Mouse (Mus musculus): ENCODE measurements at regions not wholly inside any gene's neighbourhood (a gene's known extent, or its start where the extent isn't known, plus 50 kb on each side); places are given as distances from the start of the nearest gene placed in this dataset.
"Not testable (repeated sequence)": the region's sequence is repeated elsewhere in the genome, so short reads cannot be mapped to it uniquely, and the experiment has no call there.

DNA sequence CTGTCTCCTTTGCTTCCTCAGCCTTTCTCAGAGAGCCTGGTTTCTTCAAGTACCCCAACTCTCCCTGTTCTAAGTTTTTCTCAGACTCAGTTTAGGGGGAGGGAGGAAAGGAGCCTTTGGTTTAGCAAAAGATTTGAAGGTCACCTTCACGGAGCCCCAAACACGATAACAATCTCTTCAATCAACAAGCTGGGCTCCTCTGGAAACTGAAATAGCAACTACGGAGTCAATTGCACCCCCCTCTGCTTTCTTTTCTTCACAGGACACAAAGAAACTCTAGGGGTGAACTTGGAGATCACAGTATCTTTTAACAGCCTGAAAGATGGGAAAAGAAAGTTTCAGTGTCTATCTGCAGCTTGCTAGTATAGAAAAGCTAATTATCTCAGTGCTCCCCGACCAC lies 151.4 kb upstream of the 1700012A03Rik start:
- no peak for DNase-seq (ENCODE audit: low spot score in 2 of 2)

DNA sequence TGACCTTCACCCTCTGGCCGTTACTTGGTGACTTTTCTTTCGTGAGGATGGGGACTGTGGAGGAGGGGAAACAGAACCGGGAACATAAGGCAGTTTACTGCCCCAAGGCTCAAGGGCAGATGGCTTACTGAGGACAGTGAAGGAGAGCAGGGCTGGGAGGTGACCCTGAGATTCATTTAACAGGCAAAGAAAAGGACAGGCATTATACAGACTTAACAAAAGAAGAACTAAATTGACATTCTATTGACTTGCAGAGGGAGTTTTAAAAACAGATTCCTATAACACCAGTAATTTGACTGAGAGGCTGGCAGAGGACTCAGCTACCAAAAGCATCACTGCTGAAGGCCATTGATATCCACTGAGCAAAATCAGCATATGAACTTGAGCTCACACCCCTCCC lies 153.0 kb upstream of the 1700012A03Rik start:
- DNase-seq (ENCODE audit: low spot score in 2 of 2) = no peak

DNA sequence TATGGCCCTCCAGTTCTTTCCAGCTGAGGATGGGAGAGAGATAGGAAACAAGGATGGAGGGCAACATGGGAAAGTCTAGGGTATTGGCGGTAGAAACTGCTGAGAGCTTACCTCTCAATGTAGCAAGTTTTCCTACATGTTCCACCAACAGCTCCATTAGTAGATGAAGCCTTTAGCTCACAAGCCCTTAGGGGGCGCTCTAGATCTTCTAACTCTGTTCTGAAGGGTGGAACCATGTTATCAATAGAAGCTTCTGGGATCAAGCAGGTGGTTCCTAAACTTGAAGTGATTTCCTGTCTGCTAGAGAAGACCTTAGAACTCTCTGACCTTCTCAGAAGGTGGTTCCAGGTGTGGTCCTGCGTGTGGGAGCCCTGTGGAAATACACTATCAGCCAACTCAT lies 154.2 kb upstream of the 1700012A03Rik start:
- no peak for DNase-seq (ENCODE audit: low spot score in 2 of 2)

DNA sequence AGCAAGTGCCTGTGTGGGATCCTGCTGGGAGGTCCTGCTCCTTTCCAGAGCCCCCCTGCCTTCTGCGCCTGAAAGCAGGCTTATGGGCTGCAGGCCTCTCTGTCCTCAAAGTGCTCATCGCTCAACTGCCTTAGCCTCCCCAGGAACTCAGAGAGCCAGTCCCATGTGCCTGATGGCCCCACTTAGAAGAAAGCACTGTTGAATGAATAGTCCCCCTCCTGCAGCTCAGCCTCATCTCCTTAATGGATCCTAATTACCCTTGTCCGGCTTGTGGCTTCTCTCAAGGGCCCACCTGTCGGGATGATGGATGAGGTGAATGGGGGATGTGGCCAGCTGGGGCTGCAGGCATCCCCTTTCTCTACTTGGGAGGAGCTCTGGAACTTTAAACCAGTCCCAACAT lies 163.1 kb upstream of the 1700012A03Rik start:
- no peak for DNase-seq (ENCODE audit: low spot score in 2 of 2)

DNA sequence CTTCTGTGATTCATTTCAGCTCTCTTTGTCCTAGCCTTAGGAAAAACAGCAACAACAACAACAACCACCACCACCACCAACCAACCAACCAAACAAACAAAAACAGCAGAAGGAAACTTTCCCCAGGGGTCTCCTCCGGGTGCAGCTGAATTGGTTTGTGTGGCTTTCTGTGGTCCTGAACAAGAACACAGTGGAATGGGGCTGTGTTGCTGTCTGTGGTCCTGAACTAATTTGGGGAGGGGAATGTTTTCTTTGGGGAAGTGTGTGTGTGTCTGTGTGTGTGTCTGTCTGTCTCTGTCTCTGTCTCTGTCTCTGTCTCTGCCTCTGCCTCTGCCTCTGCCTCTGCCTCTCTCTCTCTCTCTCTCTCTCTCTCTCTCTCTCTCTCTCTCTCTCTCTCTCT lies 164.8 kb upstream of the 1700012A03Rik start:
- not testable (repeated sequence) for DNase-seq (ENCODE audit: low spot score in 2 of 2)

DNA sequence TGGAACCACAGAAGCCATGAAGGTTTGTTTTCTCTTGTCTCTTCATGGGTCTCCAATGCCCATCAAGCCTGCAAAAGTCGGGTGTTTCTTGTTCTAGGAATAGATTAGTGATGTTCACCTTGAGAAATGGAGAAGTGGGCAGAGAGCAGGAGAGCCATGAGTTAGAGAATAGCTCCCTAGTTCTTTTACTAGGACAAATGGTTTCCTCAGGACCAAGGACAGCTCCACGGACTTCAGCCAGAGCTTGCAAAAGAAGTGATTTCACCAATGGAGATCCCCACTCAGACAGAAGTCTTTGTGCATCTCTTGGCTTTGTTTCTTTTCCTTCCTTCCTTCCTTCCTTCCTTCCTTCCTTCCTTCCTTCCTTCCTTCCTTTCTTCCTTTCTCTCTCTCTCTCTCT lies 166.3 kb upstream of the 1700012A03Rik start:
- no peak for DNase-seq (ENCODE audit: low spot score in 2 of 2)

DNA sequence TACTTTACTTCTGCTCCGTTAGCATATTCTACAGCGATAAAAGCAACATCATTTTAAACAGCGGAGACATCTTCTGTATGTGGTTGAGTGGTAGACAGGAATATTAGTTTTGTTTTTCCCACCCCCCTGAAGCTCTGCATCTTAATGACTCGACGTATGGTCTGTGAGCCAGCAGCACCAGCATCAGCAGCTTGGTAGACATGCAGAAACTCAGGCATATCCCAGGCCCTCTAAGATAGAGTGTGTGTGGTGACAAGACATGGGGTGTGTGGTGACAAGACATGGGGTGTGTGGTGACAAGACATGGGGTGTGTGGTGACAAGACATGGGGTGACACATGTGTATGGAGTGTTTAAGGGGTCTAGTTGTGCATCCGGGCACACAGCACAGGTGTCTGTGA lies 175.4 kb upstream of the 1700012A03Rik start:
- DNase-seq (ENCODE audit: low spot score in 2 of 2) = no peak

DNA sequence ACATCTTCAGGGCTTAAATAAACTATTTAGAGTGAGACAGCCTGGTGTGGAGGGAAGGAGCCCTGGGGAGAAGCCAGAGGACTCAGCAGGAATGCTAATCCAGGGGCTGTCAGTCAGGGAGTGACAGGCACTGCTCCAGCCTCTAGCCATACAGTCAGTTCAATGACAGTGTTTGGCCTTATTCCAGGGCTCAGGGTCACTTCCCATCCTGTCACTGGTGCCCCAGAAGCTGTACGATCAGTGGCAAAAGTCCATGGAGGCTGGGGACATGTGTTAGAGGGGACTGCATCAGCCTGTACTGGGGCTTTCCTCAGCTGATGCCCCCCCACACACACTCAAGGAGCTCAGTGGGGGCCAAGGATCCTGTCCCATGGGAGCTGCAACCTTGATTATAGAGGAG lies 176.1 kb upstream of the 1700012A03Rik start:
- no peak for DNase-seq (ENCODE audit: low spot score in 2 of 2)

DNA sequence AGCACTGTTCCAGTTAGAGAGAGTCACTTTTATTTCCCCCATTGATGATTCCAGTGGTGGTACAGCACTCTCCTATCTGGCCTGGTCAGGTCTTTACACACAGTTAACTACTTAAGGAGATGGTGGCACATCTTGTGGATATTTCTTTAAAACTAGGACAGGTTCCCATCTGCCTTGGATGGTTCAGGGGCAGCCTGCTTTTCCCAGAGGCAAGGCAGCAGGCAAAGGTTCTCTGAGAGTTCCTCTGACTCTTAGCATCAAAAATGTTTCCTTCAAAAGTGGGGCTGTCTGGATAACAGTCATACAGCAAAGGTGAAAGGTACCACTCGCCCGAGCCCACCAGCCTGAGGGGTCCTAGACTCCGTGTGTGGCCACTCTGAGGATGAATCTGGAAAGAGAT lies 178.3 kb upstream of the 1700012A03Rik start:
- DNase-seq (ENCODE audit: low spot score in 2 of 2) = no peak

DNA sequence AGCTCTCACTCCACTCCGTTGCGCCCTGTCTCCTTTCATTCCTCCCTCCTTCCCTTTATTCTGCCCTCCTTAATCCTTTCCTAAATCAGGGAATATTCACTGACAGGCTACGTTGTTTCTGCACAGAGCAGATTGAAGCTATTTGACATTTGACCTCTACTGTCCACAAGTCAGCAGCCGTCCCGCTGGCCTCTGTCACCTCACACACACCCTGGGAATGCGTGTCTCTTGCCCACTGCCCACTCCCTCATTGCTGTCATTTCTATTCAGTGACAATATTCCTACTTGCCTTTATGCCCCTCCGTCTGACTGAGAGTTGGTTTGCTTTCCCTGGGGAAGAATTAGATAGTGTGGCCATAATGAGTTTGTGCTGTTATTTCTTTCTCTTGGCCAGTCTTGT lies 188.1 kb upstream of the 1700012A03Rik start:
- no peak for DNase-seq (ENCODE audit: low spot score in 2 of 2)

DNA sequence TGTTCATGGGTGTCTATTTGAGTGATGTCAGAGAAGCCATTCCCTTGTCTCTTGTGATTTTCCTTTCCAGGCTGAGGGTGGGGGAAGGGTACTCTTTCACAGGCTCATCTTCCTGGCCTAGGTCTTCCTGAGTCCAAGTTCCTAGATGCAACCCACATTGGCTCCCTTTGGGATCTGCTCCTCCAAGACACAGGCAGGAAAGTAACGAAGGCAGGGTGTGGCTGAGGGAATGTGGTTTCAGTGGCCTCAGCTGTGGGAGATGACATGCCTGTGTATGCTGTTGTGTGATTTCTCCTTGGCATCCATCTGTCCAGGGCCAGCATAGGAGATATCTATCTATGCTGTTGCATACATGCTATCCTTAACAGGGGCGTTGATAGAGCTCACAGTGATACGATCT lies 190.4 kb upstream of the 1700012A03Rik start:
- DNase-seq (ENCODE audit: low spot score in 2 of 2) = no peak

DNA sequence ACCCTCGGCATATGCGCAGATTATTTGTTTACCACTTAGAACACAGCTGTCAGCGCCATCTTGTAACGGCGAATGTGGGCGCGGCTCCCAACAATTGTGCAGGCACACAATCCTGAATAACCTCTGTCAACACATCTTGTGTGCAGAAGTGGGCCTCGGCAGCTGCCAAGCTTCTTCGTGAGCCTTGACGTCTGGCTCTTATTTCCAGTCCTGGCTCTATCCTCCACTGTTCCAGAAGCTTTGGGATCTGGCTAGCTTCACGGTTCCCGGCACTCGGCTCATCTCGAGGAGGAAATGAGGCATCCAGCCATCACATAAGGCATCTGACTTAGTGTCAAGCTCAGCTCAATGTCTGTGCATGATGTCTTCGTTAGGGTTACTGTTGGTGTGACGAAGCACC lies 195.8 kb upstream of the 1700012A03Rik start:
- DNase-seq (ENCODE audit: low spot score in 2 of 2) = no peak

DNA sequence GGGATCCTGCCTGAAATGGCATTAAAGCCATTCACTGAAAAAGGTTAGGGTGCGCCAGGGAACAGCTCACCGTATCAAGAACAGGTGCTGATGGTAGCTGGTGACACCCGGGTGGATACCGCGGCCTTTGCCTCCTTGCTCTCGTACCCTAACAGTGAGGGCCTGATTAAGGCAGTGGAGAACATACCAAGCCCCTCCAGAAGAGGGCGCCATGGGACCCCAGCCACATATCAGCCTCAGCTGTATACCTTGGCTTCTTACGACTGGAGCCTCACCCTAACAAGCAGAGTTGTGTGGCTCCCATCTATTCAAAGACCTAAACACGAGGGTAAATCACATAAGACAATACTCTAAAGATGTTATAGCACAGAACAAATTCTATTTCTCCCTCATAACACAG lies 203.7 kb upstream of the 1700012A03Rik start:
- no peak for DNase-seq (ENCODE audit: low spot score in 2 of 2)

DNA sequence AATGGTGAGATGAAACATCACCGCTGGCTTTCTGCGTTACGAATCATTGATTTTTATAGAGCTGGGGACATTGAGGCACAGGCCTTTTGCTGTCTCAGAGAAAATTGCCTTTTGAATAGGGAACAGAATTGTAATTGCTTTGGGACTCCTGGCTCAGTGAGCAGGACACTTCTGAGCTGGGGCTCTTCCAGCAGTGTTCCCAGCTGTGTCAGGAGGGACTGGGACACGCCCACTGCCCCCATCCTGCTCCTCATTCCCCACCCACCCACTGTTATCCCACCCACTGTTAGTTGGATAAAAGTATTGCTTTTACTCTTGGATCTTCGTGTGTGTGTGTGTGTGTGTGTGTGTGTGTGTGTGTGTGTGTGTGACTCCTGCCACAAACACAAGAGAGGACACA lies 204.4 kb upstream of the 1700012A03Rik start:
- no peak for DNase-seq (ENCODE audit: low spot score in 2 of 2)

DNA sequence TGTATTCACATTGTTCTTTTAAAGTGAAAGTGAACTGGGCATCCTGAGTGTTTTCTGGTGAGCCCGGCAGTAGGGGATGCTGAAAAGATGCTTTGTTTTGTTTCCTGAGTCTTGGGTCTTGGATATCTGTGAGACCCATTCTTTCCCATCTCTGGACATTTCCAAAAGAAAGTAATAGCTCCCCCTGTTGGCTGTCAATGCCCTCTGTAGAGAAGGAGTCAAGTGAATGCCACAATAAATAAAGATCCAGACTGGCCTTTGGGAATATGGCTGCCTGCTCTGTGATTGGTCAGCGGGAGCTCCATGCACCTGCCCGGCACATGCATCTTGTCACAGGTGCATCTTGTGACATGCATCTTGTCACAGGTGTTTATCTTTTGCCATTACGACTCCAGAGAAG lies 209.4 kb upstream of the 1700012A03Rik start:
- DNase-seq (ENCODE audit: low spot score in 2 of 2) = no peak

DNA sequence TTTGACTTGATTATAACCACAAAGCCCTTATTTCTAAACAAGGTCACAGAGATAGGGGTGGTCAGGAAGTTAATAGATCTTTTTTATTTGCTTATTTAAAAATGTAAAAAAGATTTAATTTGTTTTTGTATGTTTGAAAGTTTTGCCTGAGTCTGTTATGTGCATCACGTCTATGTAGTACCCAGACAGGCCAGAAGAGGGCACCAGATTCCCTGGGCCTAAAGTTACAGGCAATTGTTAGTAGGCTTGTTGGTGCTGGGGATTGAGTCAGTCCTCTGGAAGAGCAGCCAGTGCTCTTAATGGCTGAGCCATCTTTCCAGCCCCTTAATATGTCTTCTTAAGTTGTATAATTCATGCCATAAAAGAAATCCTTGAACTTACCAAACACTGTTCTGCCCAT lies 211.5 kb upstream of the 1700012A03Rik start:
- DNase-seq (ENCODE audit: low spot score in 2 of 2) = no peak

DNA sequence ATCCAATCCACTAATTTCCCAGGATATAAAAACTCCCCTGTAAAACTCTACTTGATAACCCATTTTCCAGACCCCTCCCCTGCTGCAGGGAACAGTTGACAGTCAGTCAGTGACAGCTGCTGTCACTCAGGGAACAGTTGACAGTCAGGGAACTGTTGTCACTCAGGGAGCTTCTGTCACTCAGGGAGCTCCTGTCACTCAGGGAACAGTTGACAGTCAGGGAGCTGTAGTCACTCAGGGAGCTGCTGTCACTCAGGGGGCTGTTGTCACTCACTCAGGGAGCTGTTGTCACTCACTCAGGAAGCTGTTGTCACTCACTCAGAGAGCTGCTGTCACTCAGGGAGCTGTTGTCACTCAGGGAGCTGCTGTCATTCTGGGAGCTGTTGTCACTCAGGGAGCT lies 214.3 kb upstream of the 1700012A03Rik start:
- no peak for DNase-seq (ENCODE audit: low spot score in 2 of 2)

DNA sequence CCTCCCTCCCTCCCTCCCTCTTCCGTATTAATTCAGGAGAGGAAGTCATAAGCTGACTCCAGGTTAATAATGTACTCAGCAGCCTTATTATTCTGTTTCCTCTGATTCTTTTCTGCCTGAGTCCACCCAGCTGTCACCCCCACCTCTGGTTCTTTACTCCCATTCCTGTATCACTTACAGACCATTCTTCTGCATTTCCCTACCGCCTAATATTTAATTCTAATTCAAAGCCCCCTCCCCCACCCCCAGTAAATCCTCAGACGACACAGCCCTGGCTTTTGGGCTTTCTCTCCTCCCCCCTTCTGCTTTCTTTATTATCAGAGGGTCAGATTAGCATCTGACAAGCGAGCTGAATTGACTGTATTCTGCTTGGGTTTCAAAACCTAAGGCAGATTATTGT lies 215.5 kb upstream of the 1700012A03Rik start:
- no peak for DNase-seq (ENCODE audit: low spot score in 2 of 2)

DNA sequence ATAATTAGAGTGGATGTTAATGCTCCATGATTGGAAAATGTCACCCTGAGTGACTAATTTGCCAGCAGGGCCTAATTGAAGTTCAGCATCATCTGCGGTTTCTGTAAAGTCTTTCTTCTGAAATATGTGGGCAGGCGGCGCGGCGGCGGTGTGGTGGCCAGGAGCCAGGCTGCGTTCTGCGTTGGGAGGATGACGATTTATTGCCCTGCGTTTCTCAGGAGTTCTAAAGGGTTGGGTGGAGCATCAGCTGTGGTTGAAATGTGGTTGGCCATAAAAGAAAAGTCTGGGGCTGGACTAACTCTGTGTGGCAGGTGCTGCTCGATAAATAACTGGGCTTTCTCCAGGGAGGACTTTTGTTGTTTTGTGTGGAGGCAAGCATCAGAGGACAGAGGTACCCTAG lies 219.4 kb upstream of the 1700012A03Rik start:
- DNase-seq (ENCODE audit: low spot score in 2 of 2) = no peak

DNA sequence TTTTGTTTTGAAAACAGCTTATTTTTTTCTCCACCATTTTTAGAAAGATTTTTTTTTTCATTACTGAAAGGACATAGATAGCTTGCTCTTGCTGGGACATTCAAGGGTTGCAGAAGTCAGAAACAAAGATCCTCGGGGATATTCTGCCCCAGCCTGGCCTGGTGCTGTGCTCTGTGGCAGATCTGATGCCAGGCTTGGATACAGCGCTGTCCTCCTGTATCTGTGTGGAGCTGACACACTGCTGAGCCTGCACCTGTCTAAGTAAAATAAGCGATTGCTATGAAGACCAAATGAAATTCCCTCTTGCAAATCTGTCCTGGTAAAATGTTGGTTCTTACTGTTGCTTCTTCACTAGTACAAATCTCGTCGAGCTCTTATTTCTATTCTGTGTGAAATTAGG lies 226.4 kb upstream of the 1700012A03Rik start:
- DNase-seq (ENCODE audit: low spot score in 2 of 2) = no peak

DNA sequence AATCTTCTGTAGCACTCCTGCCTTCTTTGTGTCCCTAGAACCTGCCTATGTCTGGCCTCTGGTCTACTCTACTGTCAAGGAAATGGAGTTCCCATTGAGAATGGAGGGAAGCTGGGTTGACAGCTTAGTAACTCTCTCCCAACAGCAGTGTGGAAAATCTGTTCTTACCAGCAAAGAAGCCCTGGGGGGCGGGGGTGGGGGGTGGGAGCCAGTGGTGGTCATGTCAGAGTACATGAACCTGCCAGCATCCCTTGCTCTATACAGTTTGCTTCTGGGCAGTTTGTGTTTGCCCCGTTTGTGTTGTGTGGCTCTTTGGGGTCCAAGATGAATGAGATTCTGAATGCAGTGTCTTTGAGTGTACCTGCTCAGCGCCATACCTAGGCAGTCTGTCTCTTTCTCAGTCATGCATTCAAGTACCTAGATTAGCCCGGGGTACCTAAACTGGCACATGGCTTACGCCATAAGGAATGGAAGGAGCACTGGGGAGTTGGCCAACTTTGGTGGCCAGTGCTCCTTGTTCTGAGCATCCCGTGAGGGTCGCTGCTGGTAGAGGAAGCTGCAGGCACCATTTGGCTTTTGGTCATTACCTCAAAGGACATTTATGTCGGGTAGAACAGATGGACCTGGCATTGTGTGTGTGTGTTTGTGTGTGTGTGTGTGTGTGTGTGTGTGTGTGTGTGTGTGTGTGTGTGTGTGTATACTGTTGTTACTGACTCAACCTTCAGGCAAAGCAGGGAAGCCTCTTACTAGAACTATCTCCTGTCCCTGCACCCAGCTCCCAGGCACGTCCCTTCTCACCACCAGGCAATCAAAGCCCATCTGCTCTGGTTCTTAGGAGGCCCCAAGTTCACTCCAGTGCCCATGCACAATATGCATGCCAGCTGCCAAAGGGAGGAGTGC lies 227.6 kb upstream of the 1700012A03Rik start:
- no peak for DNase-seq (ENCODE audit: low spot score in 2 of 2)

DNA sequence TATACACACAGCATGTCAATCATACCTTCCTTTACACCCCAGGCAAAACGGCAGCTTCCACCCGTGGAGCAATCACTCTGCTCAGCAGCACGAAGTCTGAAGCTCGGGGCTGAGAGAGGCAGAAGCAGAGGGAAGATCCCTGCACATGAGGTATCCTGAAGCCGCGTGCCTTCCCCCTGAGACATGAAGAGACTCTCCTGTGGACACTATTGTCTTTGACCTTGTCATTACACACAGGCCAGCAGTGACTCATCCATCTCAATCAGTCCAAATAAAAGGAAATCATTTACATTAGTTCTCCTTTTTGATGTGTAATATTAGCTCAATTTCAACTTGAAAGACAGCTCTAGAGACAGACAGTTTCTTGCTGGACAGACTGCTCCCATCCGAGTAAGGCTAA lies 228.4 kb upstream of the 1700012A03Rik start:
- no peak for DNase-seq (ENCODE audit: low spot score in 2 of 2)

DNA sequence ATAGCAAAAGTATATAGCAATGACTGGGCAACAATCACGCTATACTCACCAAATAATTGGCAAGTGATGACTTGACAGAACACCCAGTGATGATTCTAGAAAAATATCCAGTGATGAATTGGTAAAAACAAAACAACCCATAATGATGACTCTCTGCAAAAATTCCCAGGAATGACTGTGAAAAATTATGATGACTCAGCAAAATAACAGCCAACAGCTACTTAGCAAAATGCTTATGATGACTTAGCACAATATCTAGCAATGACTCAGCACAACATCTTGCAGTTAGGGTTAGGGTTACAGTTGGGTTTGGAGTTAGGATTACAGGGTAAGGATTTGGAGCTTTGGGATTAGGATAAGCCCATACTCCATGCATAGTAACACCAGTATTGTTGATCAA lies 232.4 kb upstream of the 1700012A03Rik start:
- DNase-seq (ENCODE audit: low spot score in 2 of 2) = no peak

DNA sequence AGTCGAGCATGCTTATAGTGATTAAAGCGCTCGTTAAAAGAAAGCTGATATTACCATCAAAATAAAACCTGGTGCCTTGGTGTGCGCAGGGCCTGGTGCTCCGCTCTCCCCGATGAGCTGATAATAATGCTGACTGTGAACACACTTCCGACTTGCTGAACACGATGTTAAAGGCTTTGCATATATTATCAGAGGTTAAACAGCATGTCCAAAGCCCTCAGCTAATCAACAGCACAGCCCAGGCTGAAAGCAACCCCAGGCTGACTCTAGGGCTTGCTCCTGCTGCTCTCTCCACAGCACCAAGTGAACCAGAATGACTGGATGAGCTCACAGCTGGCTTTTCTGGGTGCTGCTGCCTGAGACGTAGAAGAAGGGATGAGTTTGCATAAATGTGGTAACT lies 238.2 kb upstream of the 1700012A03Rik start:
- no peak for DNase-seq (ENCODE audit: low spot score in 2 of 2)

Measured in frontal cortex, postnatal 10 days (tissue).